Mouse (Mus musculus): ENCODE results near the gene C2cd2l. TPM values are rescaled to one million over a fixed set of nuclear protein-coding genes. Genes with fewer than 3 reads are reported as not detected.
"Not testable (repeated sequence)": the region's sequence is repeated elsewhere in the genome, so short reads cannot be mapped to it uniquely, and the experiment has no call there.

C2cd2l gene
- total RNA-seq, 2 experiments from 2014 or later: 128 to 144 TPM

DNA sequence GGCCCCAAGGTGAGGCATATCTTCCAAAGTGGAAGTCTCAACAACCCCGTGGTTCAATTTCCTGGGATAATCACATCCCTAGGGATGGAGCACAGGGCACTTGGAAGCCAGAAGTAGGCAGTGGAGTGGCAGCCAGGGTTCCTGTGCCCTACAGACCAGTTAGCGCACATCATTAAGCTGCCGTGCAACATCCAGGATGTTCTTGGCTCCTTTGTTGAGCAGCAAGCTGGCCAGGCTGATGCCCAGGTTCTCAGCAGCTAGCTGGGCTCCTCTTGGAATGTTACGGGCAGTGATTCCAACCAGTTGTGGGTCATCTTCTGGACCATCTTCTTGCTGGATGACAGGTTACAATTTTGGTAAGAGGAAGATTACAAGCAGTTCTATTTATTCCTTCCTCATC lies 16.4 kb upstream of the C2cd2l start:
- not testable (repeated sequence) for DNase-seq (ENCODE audit: low spot score in 2 of 2)

DNA sequence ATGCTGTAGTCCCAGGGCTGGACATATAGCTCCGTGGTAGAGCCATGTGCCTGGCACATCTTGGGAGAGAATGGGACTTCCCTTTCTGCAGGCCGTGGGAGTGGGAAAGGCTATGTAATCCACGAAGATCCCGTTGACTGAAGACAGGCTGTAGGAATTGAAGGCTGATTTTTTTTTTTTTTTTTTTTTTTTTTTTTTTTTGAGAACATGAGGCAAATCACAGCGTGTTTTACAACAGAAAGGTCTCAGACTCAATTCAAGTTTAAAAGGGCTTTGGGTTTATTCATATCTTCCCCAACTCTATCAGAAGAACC lies 16.0 kb upstream of the C2cd2l start:
- no peak for DNase-seq (ENCODE audit: low spot score in 2 of 2)

DNA sequence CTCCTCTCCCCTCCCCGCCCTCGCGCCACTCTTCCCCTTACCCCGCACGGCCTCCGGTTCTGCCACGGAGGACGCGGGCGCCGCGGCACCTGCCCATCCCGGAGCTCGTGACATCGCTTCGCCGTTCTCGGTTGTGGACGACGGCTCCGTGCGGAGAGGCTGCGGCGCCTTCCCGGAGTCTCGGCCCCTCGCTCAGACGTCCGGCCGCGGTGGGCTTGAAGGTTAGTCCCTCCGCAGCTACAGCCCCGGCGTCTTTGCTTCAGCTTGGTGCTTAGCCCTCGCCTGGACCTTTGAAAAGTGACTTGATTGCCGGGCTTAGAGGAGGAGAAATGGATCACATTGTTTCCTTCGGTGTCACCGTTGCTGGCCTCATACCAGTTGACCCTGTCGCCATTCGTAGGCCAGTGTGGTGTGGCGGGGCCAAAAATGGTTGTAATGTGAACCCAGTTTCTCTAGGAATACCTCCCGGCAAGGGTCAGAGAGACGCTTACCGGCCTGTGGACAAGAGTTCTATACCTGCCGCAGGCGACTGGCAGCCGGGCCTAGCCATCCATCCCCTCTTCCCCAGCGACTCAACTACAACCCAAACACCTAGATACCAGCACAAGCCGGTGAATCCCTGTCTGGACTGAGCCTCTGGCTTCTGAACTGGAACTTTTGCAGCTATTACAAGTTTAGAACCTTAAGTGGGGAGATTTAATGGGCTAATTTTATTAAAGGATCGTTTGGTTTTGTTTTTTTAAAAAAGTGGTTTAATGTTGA lies 15.4 kb upstream of the C2cd2l start:
- DNase-seq (ENCODE audit: low spot score in 2 of 2): no peak

DNA sequence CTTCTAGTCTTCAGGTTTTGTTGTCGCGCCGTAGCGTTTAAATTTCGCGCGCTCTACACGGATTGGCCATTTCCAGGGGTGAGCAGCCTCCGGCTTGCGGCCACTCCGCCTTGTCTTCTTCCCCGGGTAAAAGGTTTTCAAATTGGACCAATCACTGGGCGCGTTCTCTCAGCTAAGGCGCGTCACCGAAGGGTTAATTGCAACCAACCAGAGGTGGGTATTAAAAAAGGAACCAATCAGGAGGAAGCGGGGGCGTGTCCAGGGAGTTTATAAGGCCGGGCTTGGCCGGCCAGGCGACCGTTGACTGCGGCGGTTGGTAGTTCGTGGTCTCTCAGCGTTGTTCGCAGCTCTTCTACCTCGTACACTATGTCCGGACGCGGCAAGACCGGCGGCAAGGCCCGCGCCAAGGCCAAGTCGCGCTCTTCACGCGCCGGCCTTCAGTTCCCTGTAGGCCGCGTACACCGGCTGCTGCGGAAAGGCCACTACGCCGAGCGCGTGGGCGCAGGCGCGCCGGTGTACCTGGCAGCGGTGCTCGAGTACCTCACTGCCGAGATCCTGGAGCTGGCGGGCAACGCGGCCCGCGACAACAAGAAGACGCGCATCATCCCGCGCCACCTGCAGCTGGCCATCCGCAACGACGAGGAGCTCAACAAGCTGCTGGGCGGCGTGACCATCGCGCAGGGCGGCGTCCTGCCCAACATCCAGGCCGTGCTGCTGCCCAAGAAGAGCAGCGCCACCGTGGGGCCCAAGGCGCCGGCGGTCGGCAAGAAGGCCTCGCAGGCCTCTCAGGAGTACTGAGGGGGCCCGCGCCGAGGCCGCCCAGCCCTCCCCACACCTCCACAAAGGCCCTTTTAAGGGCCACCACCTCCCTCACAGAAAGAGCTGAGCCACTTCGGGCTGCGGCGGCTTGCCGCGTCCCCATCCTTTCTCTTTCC lies 14.6 kb upstream of the C2cd2l start, which contains the start of gene H2afx:
H2afx (plus strand) TSS at position 299 of the 935 bp plus-strand sequence.
- peak; percentile 98 to 99 for DNase-seq (ENCODE audit: low spot score in 2 of 2)

DNA sequence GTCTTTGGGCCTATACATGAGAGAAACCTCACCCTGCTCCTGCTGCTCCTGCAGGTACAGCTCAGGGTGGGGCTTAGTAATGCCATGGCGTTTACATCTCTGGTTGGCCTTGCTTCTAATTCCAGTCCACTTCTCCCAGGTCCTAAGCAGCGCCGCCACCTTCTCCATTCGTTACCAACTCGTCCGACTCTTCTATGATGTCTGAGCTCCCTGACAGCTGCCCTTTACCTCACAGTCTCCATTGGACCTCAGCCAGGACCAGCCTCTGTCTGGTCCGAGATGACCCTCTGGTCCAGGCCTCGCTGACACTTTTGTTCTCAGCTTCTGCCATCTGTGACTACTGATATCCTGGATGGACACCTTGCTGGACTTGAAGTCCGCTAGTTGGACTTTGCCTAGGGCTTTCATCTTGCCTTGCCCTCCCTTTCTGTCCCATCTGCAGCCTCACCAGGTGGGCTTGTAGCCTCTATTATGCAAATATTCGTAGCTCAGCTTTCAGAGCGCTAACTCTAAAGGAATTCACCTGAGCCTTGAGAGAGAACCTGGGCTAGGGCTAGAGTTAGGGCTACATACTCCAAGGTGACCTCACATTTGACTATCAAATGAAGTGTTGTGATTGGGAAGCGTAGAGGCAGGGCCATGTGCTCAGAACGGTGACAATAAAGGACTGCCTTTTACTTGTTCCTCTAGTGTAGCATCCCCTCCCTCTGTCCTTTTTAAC lies 13.0 kb upstream of the C2cd2l start:
- no peak for DNase-seq (ENCODE audit: low spot score in 2 of 2)

DNA sequence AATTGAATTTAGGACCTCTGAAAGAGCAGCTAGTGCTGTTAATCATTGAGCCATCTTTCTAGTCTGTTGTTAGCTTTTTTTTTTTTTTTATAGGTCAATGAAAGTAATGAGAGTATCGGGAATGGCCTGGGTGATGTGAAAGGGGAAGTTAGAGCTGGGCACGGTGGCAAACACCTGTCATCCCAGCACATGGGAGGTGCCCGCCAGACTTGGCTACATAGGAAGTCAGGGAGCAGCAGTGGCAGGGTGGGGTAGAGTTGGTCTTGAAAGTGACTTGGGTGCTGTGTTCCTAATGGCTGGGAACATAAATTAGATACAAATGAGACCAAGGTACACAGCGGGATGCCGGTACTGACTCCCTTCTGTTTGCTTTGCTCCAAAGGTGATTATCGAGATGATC lies 10.7 kb upstream of the C2cd2l start:
- DNase-seq (ENCODE audit: low spot score in 2 of 2): no peak

DNA sequence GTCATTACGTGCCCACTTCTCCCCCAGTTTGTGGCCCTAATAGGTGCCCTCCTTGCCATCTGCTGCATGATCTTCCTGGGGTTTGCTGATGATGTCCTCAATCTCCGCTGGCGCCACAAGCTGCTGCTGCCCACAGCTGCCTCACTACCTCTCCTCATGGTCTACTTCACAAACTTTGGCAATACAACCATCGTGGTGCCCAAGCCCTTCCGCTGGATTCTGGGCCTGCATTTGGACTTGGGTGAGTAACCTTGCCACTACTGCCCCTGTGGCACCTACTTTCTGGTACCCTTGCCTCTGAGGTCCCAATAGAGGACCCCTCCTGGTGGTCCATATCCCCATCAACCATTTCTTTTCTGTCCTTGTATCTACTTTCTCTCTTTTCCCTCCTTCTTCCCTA lies 7.8 kb upstream of the C2cd2l start:
- DNase-seq (ENCODE audit: low spot score in 2 of 2): no peak

DNA sequence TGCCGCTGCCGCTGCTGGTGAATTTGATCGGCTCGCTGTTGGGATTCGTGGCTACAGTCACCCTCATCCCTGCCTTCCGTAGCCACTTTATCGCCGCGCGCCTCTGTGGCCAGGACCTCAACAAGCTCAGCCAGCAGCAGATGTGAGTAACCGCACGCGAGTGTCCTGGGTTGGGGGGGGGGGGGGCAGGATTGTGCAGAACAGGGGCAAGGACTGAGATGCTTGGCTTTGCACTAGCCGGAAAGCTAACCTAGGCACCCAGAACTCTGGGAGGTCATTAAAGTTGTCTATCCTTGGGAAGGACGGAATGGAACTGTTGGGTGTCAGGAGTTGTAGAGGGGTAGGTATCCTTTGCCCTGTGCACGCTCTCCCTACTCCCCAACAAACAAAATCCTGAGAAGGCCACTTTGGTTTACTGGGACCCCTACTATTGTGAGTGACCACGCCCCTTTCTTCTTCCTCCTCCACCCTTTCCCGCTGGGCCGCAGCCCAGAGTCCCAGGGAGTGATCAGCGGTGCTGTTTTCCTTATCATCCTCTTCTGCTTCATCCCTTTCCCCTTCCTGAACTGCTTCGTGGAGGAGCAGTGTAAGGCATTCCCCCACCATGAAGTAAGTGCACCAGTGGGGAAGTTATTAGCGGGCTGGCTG lies 7.1 kb upstream of the C2cd2l start:
- no peak for DNase-seq (ENCODE audit: low spot score in 2 of 2)

DNA sequence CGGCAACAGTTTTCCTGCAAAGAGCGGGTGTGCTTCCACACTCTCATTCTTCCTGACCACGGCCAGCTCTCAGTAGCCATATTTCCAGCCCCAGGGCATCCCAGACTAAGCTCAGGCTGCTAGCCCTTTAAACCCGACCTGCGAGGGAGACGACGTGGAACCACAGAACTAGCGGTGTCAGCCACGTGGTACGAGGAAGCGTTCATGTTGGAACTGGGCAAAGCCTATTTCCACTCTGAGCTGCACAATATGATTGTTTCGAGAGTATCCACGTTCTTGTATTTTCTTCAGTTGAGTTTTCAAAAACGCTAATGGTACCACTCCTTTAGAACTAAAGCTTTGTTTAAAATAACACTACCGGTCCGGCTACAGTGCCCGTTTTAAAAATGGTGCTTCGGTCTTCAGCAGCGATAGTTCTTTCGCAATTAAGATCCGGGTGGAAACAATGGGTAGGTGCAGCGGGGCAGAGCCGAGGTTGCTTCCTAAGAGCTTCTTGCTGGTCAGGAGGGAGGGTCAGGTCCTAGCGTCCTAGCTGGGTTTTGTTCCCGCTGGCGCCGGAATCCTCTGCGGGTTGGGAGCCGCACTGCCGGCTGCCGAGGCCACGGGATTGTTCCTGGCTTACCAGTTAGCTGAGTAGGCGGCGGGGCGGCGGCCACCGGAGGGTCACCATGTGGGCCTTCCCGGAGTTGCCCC lies 6.4 kb upstream of the C2cd2l start:
- peak; percentile 69 to 87 for DNase-seq (ENCODE audit: low spot score in 2 of 2)

DNA sequence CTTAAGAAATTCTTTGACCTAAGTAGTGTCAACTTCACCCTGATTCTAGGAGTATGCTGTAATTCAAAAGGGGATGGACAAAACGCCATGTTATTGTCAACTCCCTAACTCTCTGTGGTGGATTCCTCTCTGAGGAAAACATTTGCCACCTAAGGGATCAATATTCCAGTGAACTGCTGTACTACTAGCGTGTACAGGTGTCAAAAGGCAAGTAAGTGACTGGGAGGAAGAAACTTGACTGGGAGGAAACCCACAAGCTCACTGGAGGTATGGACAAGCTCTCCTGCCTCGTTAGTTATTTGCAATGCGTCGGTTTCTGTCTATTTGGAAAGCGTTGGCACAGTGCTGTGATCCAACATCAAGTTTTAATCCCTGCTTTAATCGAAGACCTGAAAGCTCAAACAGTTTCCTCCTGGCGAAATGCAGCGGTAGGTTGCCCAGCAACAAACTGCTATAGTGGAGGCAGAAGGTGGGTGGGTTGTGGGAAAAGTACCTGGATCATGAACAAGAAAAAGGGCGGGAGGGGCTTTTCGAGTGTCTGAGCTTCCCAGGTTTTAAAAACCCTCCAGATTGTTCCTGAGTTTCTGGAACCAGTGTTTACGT lies 5.8 kb upstream of the C2cd2l start, which contains the start of gene Dpagt1:
Dpagt1 (plus strand) TSS at position 252 of the 603 bp plus-strand sequence.
- DNase-seq (ENCODE audit: low spot score in 2 of 2): peak in 1 of 2 experiments; percentile 83

DNA sequence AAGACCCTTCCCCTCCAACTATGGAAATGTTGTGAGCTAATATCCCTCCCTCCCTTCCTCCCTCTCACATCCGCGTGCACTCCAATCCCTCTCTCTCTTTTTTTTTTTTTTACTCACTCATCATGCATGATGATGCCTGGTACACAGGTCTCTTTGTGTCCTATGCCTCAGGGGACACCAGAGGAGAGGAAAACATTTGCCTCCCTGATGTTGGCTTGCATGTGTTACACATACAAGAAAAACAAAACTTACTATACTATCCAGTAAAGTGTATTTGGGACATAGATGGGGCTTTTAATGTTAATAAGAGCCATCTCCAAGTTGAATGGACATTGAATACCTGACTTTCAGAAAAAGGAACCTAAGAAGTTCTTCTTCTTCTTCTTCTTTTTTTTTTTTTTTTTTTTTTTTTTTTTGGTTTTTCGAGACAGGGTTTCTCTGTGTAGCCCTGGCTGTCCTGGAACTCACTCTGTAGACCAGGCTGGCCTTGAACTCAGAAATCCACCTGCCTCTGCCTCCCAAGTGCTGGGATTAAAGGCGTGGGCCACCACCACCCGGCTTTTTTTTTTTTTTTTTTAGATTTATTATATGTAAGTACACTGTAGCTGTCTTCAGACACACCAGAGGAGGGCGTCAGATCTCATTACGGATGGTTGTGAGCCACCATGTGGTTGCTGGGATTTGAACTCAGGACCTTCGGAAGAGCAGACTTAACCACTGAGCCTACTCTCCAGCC lies 5.1 kb upstream of the C2cd2l start:
- not testable (repeated sequence) for DNase-seq (ENCODE audit: low spot score in 2 of 2)

DNA sequence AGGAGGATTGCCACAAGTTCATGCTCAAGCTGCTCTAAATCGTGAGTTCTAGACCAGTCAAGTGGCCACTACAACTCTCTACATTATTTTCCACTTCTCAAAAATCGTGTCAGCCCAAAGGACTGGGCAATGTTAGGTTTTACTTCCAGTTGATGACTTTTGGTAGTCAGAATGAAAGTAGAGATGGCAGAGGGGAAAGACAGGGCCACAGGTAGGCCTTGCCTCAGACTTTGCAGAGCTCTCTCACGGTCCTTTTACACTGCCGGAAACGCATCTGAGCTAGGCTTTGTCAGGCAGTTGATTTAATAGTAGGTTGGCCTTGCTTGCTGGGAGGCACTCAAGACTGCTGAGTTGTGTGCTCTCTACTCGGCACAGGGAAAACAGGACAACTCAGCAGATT lies 4.1 kb upstream of the C2cd2l start:
- DNase-seq (ENCODE audit: low spot score in 2 of 2): no peak

DNA sequence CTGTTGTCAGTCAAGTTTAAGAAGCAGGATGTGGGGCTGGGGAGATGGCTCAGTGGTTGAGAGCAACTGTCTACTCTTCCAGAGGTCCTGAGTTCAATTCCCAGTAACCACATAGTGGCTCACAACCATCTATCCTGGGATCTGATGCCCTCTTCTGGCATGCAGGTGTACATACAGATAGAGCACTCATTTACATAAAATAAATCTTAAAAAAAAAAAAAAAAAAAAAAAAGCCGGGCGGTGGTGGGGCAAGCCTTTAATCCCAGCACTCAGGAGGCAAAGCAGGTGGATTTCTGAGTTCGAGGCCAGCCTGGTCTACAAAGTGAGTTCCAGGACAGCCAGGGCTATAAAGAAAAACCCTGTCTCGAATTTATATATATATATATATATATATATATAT lies 3.6 kb upstream of the C2cd2l start:
- DNase-seq (ENCODE audit: low spot score in 2 of 2): not testable (repeated sequence)

DNA sequence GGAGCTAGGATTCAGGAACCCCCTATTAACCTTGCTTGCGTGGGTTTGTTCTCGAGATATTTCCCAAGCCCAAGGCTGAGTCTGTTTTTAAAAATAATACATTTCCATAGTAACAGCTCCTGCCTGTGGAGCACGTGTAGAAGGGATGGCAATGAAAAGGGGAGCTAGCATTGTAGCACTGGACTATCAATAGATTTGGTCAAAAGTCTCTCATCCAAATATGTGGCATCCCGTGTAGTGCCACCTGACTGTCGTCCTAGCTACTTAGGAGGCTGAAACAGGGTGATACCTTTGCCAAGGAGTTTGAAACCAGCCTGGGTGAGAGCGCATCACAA lies 681 bp upstream of the C2cd2l start:
- no peak for DNase-seq (ENCODE audit: low spot score in 2 of 2)

DNA sequence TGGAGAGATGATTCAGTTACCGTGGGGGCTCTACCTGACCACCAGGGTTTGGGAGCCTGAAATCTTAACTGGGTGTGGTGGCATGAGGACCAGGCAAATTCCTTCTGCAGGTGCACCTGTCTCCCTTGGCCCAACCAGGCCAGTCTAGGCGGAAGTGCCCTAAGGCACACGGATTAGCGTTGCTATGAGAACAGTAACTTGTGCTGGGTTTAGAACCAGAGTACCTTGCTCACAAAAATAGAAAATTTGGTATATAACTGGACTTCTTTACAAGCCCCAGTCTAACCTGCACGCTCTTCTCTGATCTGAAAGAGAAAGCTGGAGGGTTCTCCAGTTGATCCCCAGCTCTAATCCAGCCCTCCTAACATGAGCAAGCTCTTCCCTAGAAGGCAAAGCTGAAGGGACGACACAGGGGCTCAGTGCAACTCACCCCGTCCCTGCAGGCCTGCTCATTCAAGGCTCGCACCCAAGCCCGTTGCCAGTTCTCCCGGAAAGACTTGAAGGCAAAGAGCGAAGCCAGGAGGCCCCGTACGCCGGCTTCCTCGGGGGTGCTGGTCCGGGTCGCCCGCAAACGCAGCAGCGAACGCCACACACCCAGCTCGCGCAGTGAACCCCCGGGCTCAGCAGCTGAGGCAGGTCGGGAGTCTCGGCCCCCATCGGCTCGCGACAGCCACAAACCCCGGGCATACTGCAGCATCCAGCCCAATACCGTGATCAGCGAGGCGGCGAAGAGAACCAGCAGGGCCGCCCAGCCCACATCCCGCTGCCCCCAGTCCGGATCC lies 789 bp downstream of the C2cd2l start:
- peak in 1 of 2 experiments; percentile 42 for DNase-seq (ENCODE audit: low spot score in 2 of 2)

DNA sequence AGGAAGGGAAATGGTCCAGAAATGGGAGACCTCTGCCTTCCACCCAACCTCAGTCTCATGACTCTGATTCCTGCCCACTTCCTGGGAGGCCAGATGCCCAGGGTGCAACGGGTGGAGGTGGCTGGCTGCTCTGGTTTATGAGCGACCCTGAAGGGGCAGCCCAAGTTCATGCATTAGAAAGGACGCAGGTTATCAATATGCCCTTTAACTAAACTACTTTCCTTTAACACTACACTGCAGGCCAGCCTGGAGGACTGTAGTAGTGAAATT lies 1.3 kb downstream of the C2cd2l start:
- no peak for DNase-seq (ENCODE audit: low spot score in 2 of 2)

DNA sequence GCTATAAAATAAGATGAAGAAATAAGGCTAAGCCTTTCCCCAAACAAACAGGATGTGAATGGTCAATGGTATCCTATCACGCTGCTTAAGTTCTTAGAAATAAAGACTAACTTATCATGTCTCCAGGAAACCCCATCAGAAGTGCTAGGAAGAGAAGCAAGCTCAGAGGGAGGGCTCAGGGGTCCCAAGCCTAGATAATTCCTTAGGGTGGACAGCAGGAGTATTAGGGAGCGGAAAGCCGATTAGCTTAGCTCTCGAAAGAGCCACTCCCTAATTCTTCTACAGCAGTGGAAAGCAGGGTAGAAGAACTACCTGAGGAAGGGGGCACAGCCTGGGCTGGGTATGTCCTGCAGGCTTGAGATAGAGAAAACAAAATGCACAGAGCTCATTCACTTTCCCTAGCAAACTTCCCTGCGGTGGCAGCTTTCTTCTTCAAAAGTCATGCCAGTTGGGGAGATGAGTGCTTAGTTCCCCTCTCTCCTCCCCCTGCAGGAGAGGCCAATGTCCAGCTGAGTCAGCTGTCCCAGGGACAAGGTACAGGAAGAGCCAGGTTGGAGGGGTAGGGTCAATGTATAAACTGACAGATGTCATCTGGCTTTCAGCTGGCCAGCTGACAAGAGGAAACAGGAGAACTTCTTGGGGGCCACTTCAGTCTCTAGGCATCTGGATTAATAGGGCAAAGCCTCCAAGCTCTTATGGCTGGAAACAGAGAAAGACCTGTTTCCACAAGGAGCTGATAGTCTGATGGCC lies 1.8 kb downstream of the C2cd2l start:
- DNase-seq (ENCODE audit: low spot score in 2 of 2): no peak

DNA sequence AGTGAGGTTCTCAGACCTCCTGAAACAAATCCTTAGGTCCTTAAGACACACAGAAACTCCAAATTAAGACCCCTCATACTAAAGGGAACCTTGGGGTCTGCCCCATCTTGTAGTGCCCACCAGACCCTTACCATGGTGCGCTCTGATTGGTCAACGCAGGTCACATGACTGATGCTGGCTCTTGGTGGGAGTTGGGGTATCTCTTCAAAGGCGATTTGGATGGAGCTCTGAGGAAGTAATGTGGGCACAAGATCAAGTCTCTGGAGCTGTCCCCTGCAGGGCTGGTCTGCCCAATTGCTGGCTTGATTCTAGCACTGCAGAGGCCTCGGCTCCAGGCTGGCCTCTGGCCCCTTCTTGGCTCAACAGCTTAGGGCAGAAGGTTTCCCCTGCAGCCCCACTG lies 2.6 kb downstream of the C2cd2l start:
- no peak for DNase-seq (ENCODE audit: low spot score in 2 of 2)
